Mouse (Mus musculus) forebrain, embryonic 16.5 days (tissue): ENCODE results near the gene Smn1. TPM values are rescaled to one million over a fixed set of nuclear protein-coding genes. Genes with fewer than 3 reads are reported as not detected.
"Not testable (repeated sequence)": the region's sequence is repeated elsewhere in the genome, so short reads cannot be mapped to it uniquely, and the experiment has no call there.

Source experiments
- ATAC-seq: fragments of 200-750 bp; cut with Nextera tagmentation; 2 replicates; pipeline ENCODE4 v1.8.0; 2017; ENCODE audit warnings: mild to moderate bottlenecking, moderate library complexity
- H3K27ac ChIP-seq: fragments of 300-500 bp; sonication (generic); 2 replicates; pipeline ENCODE4 v1.5.1; 2014; ENCODE audit warnings: low read length, control low read depth
- H3K27me3 ChIP-seq: fragments of 300-500 bp; sonication (generic); replicated peaks from 2 replicates; pipeline ENCODE4 v1.6.1; 2014; ENCODE audit warnings: low read length; ENCODE audit not compliant: control insufficient read depth, insufficient read depth
- H3K36me3 ChIP-seq: fragments of 300-500 bp; sonication (generic); 2 replicates; pipeline ENCODE4 v1.6.1; 2014; ENCODE audit not compliant: control insufficient read depth, insufficient read depth
- H3K4me1 ChIP-seq: fragments of 300-500 bp; sonication (generic); replicated peaks from 2 replicates; pipeline ENCODE4 v1.6.1; 2014; ENCODE audit warnings: low read length; ENCODE audit not compliant: control insufficient read depth, insufficient read depth
- H3K4me2 ChIP-seq: fragments of 300-500 bp; sonication (generic); 2 replicates; pipeline ENCODE4 v1.6.1; 2014; ENCODE audit warnings: mild to moderate bottlenecking, low read length, control low read depth
- H3K4me3 ChIP-seq: fragments of 300-500 bp; sonication (generic); replicated peaks from 2 replicates; pipeline ENCODE4 v1.5.1; 2014; ENCODE audit warnings: mild to moderate bottlenecking, low read length, control low read depth
- H3K9ac ChIP-seq: fragments of 300-500 bp; sonication (generic); replicated peaks from 2 replicates; pipeline ENCODE4 v1.6.1; 2014; ENCODE audit warnings: low read depth, low read length, control low read depth
- H3K9me3 ChIP-seq: fragments of 300-500 bp; sonication (generic); 2 replicates; pipeline ENCODE4 v1.6.1; 2016; ENCODE audit warnings: low read length; ENCODE audit not compliant: control insufficient read depth
- WGBS: fragments of 180-500 bp; shearing (Covaris S2); extraction: QIAGEN DNeasy Blood & Tissue Kit; methylation state at CpG from one replicate; pipeline ENCODE4 v1.1.7; 2014; 5-methylcytosine and 5-hydroxymethylcytosine counted together
- polyA plus RNA-seq: library from polyadenylated mRNA; unstranded; fragments of >200 nt; fragmentation: Nextera tagmentation; extraction: Ambion mirVana; gene quantifications from 2 replicates; pipeline ENCODE4 v1.2.1, GENCODE M21; 2015

The Smn1 gene
- polyA plus RNA-seq, 1 experiment from 2014 or later: 50.6 TPM

- H3K4me3 ChIP-seq: no peak overlapping the region
- H3K27me3 ChIP-seq: no peaks in the 10 kb centered on the region
- no peaks in the 10 kb centered on the region for H3K4me1 ChIP-seq
- H3K27ac ChIP-seq: no peak overlapping the region
- 85% methylated on average over 8 of the region's 8 CpGs for WGBS
- H3K4me2 ChIP-seq: no peak overlapping the region
- H3K36me3 ChIP-seq: peaks cover 21% of the 10 kb centered on the region
- no peak for ATAC-seq
- H3K9ac ChIP-seq: no peak overlapping the region
- no peaks in the 10 kb centered on the region for H3K9me3 ChIP-seq
These were observed 17.1 kb downstream of the Smn1 start for GRCm38 (mm10) chr13:100141646-100142314.

- Histone ChIP-seq H3K4me2 (no peak overlapping the region), H3K9me3 (no peaks in the 10 kb centered on the region), H3K27me3 (no peaks in the 10 kb centered on the region), H3K27ac (no peak overlapping the region), H3K36me3 (no peaks in the 10 kb centered on the region), H3K9ac (no peak overlapping the region), H3K4me3 (no peak overlapping the region), H3K4me1 (no peaks in the 10 kb centered on the region)
- no peak for ATAC-seq
- 69% methylated on average over 1 of the region's 1 CpGs for WGBS
These were observed 28.0 kb downstream of the Smn1 start for GRCm38 (mm10) chr13:100152659-100153058.

- no peaks in the 10 kb centered on the region for H3K9me3 ChIP-seq
- no peak overlapping the region for H3K4me3 ChIP-seq
- no peak overlapping the region for H3K27ac ChIP-seq
- H3K9ac ChIP-seq: no peak overlapping the region
- no peaks in the 10 kb centered on the region for H3K36me3 ChIP-seq
- 94% methylated on average over 3 of the region's 3 CpGs for WGBS
- no peaks in the 10 kb centered on the region for H3K4me1 ChIP-seq
- no peaks in the 10 kb centered on the region for H3K27me3 ChIP-seq
- H3K4me2 ChIP-seq: no peak overlapping the region
- no peak for ATAC-seq
These were observed 32.0 kb downstream of the Smn1 start for GRCm38 (mm10) chr13:100156624-100157023.

GRCm38 (mm10) chr13:100161171-100161870 is 36.7 kb downstream of the Smn1 start:
- not testable (repeated sequence) for H3K4me2 ChIP-seq, H3K4me3 ChIP-seq, H3K27me3 ChIP-seq, H3K27ac ChIP-seq, ATAC-seq, H3K36me3 ChIP-seq, H3K9me3 ChIP-seq, H3K4me1 ChIP-seq, H3K9ac ChIP-seq
- WGBS: 91% methylated on average over 11 of the region's 11 CpGs

- H3K4me3 ChIP-seq, H3K36me3 ChIP-seq, ATAC-seq, H3K27ac ChIP-seq, H3K9me3 ChIP-seq, H3K9ac ChIP-seq, H3K27me3 ChIP-seq, H3K4me2 ChIP-seq, H3K4me1 ChIP-seq: not testable (repeated sequence)
These were observed 37.8 kb downstream of the Smn1 start for GRCm38 (mm10) chr13:100162467-100162866.

DNA sequence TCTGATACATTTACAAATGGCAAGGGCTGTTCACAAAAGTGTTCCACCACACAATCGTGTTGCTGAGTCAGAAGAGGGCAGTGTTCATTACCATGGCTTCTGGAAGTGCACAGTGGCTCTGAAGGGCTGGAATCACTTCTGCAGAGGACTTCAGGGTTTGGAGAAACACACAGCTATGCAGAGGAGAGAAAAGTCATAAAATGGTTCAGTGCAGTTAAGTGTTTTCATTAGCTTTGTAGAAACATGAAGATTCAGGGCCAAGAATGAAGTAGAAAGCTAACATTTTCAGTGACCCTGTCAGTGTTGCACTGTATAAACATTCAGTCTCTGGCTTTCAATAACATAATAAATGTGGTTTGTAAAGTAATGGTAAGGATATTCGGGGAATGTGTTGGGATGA is 41.7 kb downstream of the Smn1 start:
- H3K4me2 ChIP-seq, H3K9ac ChIP-seq, H3K4me1 ChIP-seq, H3K36me3 ChIP-seq, H3K4me3 ChIP-seq, H3K9me3 ChIP-seq, H3K27ac ChIP-seq, ATAC-seq, H3K27me3 ChIP-seq: not testable (repeated sequence)
- 72% methylated on average over 2 of the region's 2 CpGs for WGBS

- not testable (repeated sequence) for H3K27ac ChIP-seq, H3K9me3 ChIP-seq, H3K4me1 ChIP-seq, H3K4me2 ChIP-seq, H3K27me3 ChIP-seq, H3K4me3 ChIP-seq, H3K36me3 ChIP-seq, H3K9ac ChIP-seq, ATAC-seq
- WGBS: 85% methylated on average over 3 of the region's 5 CpGs
These were observed 49.7 kb downstream of the Smn1 start for GRCm38 (mm10) chr13:100174360-100174759.

DNA sequence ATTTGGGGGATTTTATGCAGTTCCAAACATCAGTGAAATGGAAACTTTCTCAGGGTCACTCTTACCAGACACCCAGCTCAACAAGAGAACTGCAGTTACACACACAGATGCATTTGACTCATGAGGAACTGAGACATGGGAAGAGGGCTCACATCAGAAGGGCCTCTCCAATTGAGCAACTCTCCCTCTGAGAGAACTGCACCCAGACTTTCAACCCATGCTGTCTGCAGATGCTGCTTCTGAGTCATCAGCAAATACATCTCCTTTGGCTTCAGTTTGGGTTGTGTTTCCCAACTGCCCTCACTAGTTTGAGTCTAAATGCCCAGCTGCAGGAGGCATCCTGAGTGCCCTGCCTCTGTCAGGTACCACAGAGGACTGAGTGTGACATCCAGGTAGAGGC is 58.5 kb downstream of the Smn1 start:
- not testable (repeated sequence) for ATAC-seq, H3K36me3 ChIP-seq

More for the DNA sequence above, 58.5 kb downstream of the Smn1 start:
- H3K4me2 ChIP-seq, H3K4me3 ChIP-seq, H3K27ac ChIP-seq, H3K27me3 ChIP-seq, H3K9ac ChIP-seq, H3K9me3 ChIP-seq, H3K4me1 ChIP-seq: not testable (repeated sequence)
